Mouse (Mus musculus) intestine, embryonic 15.5 days (tissue): ENCODE measurements around the gene Rassf6. TPM values are rescaled to one million over a fixed set of nuclear protein-coding genes. Genes with fewer than 3 reads are reported as not detected.
A peak's percentile ranks its signal among the peaks of the same experiment; 100 is the strongest.

ENCODE experiments used
- ATAC-seq: fragments of 200-750 bp; cut with Nextera tagmentation; 2 replicates; pipeline ENCODE4 v1.8.0; 2017; ENCODE audit warnings: moderate TSS enrichment, moderate library complexity
- H3K27ac ChIP-seq: fragments of 300-500 bp; sonication (generic); 2 replicates; pipeline ENCODE4 v1.5.1; 2015; ENCODE audit warnings: mild to moderate bottlenecking, inconsistent platforms
- H3K27me3 ChIP-seq: fragments of 300-500 bp; sonication (generic); replicated peaks from 2 replicates; pipeline ENCODE4 v1.6.1; 2015; ENCODE audit warnings: inconsistent platforms
- H3K36me3 ChIP-seq: fragments of 300-500 bp; sonication (generic); 2 replicates; pipeline ENCODE4 v1.6.1; 2015; ENCODE audit warnings: inconsistent platforms
- H3K4me1 ChIP-seq: fragments of 300-500 bp; sonication (generic); replicated peaks from 2 replicates; pipeline ENCODE4 v1.6.1; 2015; ENCODE audit warnings: inconsistent platforms
- H3K4me2 ChIP-seq: fragments of 300-500 bp; sonication (generic); replicated peaks from 2 replicates; pipeline ENCODE4 v1.6.1; 2015; ENCODE audit warnings: mild to moderate bottlenecking, inconsistent platforms
- H3K4me3 ChIP-seq: fragments of 300-500 bp; sonication (generic); replicated peaks from 2 replicates; pipeline ENCODE4 v1.5.1; 2015; ENCODE audit warnings: inconsistent platforms
- H3K9ac ChIP-seq: fragments of 300-500 bp; sonication (generic); 2 replicates; pipeline ENCODE4 v1.6.1; 2015; ENCODE audit warnings: inconsistent platforms
- H3K9me3 ChIP-seq: fragments of 300-500 bp; sonication (generic); 2 replicates; pipeline ENCODE4 v1.6.1; 2016; ENCODE audit warnings: inconsistent platforms
- WGBS: fragments of 180-500 bp; shearing (Covaris S2); methylation state at CpG from one replicate; pipeline ENCODE4 v1.1.7; 2015; 5-methylcytosine and 5-hydroxymethylcytosine counted together
- polyA plus RNA-seq: library from polyadenylated mRNA; unstranded; fragments of >200 nt; fragmentation: Nextera tagmentation; extraction: Ambion mirVana; gene quantifications from 2 replicates; pipeline ENCODE4 v1.2.1, GENCODE M21; 2015

Gene Rassf6
- polyA plus RNA-seq, 1 experiment from 2014 or later, result 29.0 TPM

DNA sequence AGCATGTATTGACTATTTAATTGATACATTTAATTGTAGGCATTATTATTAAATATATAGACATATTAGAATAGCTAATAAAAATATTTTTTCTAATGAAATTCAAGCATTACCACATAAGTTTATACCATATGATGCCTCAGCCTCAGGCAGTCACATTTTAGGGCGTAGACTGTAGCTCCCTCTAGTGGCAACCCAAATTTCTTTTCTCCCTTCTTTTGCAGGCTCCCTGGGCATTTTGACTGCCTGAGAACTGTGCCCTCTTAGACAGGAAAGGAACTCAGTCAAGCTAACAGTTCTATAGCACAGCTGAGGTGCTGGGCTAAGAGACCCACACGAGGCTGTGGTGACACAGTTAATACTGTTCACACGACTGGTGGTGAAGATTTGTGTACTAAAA, 12.3 kb upstream of the Rassf6 start:
- H3K4me2 ChIP-seq, result no peak overlapping the region
- peak; percentile 42; the same call in 1 of the 2 replicates for ATAC-seq
- 6% methylated on average over 3 of the region's 3 CpGs for WGBS
- H3K27ac ChIP-seq, result no peak overlapping the region
- H3K4me3 ChIP-seq, result no peak overlapping the region
- no peaks in the 10 kb centered on the region for H3K36me3 ChIP-seq
- H3K4me1 ChIP-seq, result no peaks in the 10 kb centered on the region; the same call in 1 of the 2 replicates
- no peaks in the 10 kb centered on the region for H3K9me3 ChIP-seq
- H3K9ac ChIP-seq, result no peak overlapping the region
- no peaks in the 10 kb centered on the region for H3K27me3 ChIP-seq

DNA sequence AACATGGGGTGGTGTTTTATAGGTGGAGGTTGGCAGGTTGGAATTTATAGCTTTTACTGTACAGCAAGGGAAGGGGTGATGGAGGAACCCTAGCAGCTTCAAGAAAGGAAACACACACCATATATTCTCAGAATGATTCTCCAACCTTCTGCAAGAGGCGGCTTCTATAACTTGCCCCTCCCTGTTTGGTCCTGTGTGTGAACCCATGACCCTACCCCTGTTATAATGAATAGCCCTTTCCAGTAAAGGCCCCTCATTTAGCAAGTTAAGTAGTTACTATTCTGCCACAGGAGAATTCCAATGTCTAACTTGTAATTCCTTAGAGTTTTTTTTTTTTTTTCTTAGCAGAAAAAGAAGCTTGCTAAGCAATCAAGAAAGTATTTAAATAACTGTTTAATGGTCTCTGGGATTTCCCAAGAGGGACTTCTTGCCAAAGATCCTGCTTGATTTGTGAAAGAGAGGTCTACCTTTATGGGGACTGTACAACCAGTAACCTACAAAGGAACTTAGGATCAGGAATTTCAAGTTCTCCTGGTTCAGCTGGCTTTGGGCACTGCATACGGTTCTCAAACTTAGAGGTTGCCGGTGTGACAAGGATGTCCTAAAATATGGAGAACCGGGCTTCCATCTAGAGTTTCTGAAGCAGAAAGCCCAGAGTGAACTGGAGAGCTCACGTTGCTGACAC, 10.2 kb upstream of the Rassf6 start:
- Histone ChIP-seq H3K4me3 (no peak overlapping the region), H3K9me3 (no peaks in the 10 kb centered on the region), H3K27me3 (no peaks in the 10 kb centered on the region), H3K4me2 (no peak overlapping the region), H3K27ac (no peak overlapping the region), H3K36me3 (no peaks in the 10 kb centered on the region), H3K9ac (no peak overlapping the region), H3K4me1 (no peaks in the 10 kb centered on the region; the same call in 1 of the 2 replicates)
- no peak for ATAC-seq
- 67% methylated on average over 5 of the region's 5 CpGs for WGBS

GRCm38 (mm10) chr5:90647473-90647872, 7.0 kb upstream of the Rassf6 start:
- no peaks in the 10 kb centered on the region for H3K36me3 ChIP-seq
- no peak overlapping the region for H3K4me2 ChIP-seq
- H3K27me3 ChIP-seq, result no peaks in the 10 kb centered on the region
- no peak for ATAC-seq
- H3K27ac ChIP-seq, result no peak overlapping the region
- no peak overlapping the region for H3K4me3 ChIP-seq
- no peaks in the 10 kb centered on the region for H3K4me1 ChIP-seq
- H3K9ac ChIP-seq, result no peak overlapping the region
- 77% methylated on average over 5 of the region's 5 CpGs for WGBS
- no peaks in the 10 kb centered on the region for H3K9me3 ChIP-seq

- ATAC-seq, result no peak
- no peaks in the 10 kb centered on the region for H3K27me3 ChIP-seq
- no peak overlapping the region for H3K4me3 ChIP-seq
- no peaks in the 10 kb centered on the region for H3K4me1 ChIP-seq
- H3K27ac ChIP-seq, result no peak overlapping the region
- no peaks in the 10 kb centered on the region for H3K36me3 ChIP-seq
- no peaks in the 10 kb centered on the region for H3K9me3 ChIP-seq
- 79% methylated on average over 5 of the region's 5 CpGs for WGBS
- H3K9ac ChIP-seq, result no peak overlapping the region
- no peak overlapping the region for H3K4me2 ChIP-seq
Measured at GRCm38 (mm10) chr5:90646398-90646797, 5.9 kb upstream of the Rassf6 start.

DNA sequence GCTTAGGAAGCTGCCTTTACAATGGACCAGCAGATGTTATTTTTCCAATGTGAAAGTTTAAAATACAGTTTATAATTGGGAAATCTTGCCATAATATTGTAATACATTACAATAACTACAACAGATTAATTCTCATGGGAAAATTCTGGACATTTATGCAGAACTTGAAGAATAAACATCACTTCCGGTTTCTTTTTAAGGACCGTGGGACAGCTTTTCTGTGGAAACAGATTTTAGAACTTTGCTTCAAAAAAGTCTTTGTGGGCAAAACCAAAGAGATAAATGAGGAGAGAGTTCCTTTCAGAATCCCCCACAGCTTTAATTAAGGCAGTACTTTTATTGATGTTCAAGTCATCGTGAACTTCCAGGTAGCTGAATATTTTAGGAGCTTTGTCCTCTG, 5.1 kb upstream of the Rassf6 start:
- WGBS, result 51% methylated on average over 3 of the region's 3 CpGs
- Histone ChIP-seq H3K4me1 (0 out of 2 replicates have a peak, but pooled peaks cover under 1% of the 10 kb centered on the region), H3K4me3 (no peak overlapping the region), H3K9ac (no peak overlapping the region), H3K27me3 (no peaks in the 10 kb centered on the region), H3K36me3 (no peaks in the 10 kb centered on the region), H3K27ac (peak overlapping the region; percentile 29; the same call in 1 of the 2 replicates), H3K4me2 (no peak overlapping the region), H3K9me3 (no peaks in the 10 kb centered on the region)
- ATAC-seq, result no peak

- Histone ChIP-seq H3K27me3 (no peaks in the 10 kb centered on the region), H3K4me2 (peak overlapping the region; percentile 68), H3K27ac (peak overlapping the region; percentile 90), H3K36me3 (no peaks in the 10 kb centered on the region), H3K4me1 (0 out of 2 replicates have a peak, but pooled peaks cover 3% of the 10 kb centered on the region), H3K9ac (no peak overlapping the region), H3K9me3 (no peaks in the 10 kb centered on the region), H3K4me3 (peak overlapping the region; percentile 41)
- ATAC-seq, result peak; percentile 77
- 18% methylated on average over 10 of the region's 10 CpGs for WGBS
Measured at GRCm38 (mm10) chr5:90641218-90641610, 757 bp upstream of the Rassf6 start.

DNA sequence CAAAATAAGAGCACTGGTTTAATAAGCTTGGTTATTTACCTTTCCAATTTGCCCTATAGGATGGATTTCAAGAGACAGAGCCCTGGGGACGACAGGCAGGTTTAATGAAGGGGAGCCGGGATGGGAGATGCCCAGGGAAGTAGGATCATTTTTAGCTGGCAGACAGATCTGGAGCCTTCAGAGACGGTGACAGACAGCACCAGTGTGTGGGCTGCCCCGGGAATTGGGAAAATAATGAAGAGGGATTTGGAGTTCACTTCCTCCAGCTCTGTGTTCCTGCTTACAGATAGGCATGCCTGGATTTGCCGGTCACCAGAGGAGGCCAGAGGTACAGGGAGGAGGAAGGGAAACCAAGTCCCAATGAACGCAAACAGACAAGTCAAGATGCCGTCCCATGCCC, 5.6 kb downstream of the Rassf6 start:
- 88% methylated on average over 7 of the region's 7 CpGs for WGBS
- Histone ChIP-seq H3K36me3 (no peaks in the 10 kb centered on the region), H3K4me2 (no peak overlapping the region), H3K9ac (no peak overlapping the region), H3K4me1 (no peaks in the 10 kb centered on the region), H3K9me3 (no peaks in the 10 kb centered on the region), H3K27me3 (no peaks in the 10 kb centered on the region), H3K4me3 (no peak overlapping the region), H3K27ac (no peak overlapping the region)
- ATAC-seq, result no peak

DNA sequence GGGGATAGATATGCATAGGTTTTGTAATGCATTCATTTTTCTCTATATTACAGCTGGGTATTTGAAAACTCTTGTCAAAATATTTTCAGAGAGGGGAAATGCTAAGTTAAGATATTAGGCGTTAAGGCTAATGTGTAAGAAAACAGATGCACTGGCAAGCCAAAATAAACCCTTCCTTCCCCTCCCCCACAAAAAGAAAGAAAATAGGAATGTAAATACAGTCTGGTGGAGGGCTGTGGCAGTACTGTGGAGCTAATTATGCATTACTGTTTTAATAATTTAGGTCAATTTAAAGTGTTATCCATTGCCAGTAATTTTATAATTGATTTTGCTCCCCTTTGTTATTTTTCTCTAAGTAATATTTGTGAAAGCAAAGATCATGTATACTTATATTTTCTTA, 11.9 kb downstream of the Rassf6 start:
- ATAC-seq, result no peak
- no peaks in the 10 kb centered on the region for H3K36me3 ChIP-seq
- no peak overlapping the region for H3K4me3 ChIP-seq
- H3K27me3 ChIP-seq, result no peaks in the 10 kb centered on the region
- no peak overlapping the region for H3K4me2 ChIP-seq
- no peaks in the 10 kb centered on the region for H3K9me3 ChIP-seq
- no peak overlapping the region for H3K9ac ChIP-seq
- WGBS, result 49% methylated on average over 1 of the region's 1 CpGs
- no peak overlapping the region for H3K27ac ChIP-seq
- no peaks in the 10 kb centered on the region for H3K4me1 ChIP-seq

GRCm38 (mm10) chr5:90628011-90628410, 12.4 kb downstream of the Rassf6 start:
- no peak for ATAC-seq
- no peak overlapping the region for H3K27ac ChIP-seq
- no peaks in the 10 kb centered on the region for H3K9me3 ChIP-seq
- no peak overlapping the region for H3K9ac ChIP-seq
- H3K36me3 ChIP-seq, result no peaks in the 10 kb centered on the region
- no peak overlapping the region for H3K4me2 ChIP-seq
- WGBS, result 74% methylated on average over 3 of the region's 3 CpGs
- no peaks in the 10 kb centered on the region for H3K27me3 ChIP-seq
- H3K4me3 ChIP-seq, result no peak overlapping the region
- no peaks in the 10 kb centered on the region for H3K4me1 ChIP-seq

DNA sequence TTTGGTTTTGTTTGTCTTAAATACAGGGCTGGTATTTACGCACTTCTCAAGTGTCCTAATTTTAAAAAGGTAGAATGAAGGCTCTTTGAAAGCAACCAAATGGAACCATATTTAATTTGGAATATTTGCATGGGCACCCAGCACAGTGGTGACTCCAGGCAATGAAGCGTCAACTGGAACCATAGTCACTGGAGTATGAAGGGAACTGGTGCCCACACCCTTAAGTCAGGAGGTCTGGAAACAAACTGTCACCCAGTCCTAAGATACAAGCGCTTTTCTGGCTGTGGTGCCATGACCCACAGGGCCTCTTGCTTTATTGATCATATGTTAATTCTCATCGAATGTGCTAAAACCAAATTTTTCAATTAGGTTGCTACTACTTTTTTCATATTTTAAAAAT, 13.0 kb downstream of the Rassf6 start:
- no peaks in the 10 kb centered on the region for H3K36me3 ChIP-seq
- ATAC-seq, result no peak
- no peak overlapping the region for H3K27ac ChIP-seq
- no peaks in the 10 kb centered on the region for H3K9me3 ChIP-seq
- H3K4me2 ChIP-seq, result no peak overlapping the region
- no peaks in the 10 kb centered on the region for H3K27me3 ChIP-seq
- H3K4me1 ChIP-seq, result no peaks in the 10 kb centered on the region
- 93% methylated on average over 4 of the region's 4 CpGs for WGBS
- H3K9ac ChIP-seq, result no peak overlapping the region
- H3K4me3 ChIP-seq, result no peak overlapping the region

DNA sequence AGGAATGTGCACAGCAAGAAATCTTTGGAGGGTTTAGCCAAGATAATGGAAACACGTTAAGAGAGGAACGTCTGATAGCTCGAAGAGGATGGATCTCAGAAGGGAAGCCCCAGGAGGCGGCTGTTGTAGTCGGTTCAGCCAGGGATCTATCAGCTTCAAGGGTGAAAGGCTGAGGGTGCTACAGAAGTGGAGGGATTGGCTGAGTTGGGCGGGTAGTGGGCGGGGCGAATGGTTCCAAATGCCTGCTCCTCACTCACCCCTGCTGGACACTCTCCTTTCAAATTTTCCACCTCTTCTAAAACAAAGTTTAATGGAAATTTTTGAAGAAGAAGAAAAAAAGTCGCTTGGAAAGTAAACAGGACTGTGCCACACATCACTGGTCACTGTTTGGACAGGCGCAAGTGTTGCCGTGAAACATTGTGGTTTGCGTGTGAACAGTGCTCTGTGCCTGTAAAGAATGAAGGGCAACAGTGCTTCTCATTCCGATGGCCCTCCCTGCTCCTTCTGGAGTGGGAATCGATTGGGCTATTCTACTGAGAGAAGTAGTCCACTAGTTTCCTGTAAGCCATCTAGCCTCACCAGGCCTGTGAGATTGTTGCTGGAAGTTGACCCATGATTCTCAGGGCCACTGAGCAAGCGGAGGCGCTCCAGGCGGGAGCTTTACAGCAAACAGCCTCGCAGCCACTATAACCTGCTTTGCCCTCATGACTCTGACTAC, 15.6 kb downstream of the Rassf6 start:
- ATAC-seq, result no peak
- Histone ChIP-seq H3K4me3 (no peak overlapping the region), H3K27me3 (no peaks in the 10 kb centered on the region), H3K9ac (no peak overlapping the region), H3K4me1 (no peaks in the 10 kb centered on the region), H3K27ac (no peak overlapping the region), H3K36me3 (no peaks in the 10 kb centered on the region), H3K4me2 (no peak overlapping the region), H3K9me3 (no peaks in the 10 kb centered on the region)
- WGBS, result 77% methylated on average over 18 of the region's 18 CpGs

DNA sequence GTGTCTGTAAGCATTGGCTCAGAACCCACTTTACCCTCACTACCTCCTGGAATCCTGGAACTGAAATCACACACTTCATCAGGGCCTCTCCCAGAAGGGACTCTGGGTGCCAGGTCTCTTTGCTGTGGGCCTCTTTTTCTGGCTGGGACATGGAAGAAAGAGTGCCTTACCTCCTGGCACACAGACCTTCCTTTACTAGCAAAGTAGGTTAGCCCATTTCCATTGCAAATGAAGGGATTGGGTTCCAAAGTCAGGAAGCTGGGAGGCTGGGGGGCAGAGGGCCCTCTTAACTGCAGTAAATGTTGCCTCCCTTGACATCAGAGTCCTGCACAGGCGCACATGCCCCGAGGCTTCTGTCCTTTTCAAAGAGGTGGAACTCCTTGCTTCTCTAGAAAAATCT, 17.2 kb downstream of the Rassf6 start:
- H3K4me3 ChIP-seq, result no peak overlapping the region
- H3K27me3 ChIP-seq, result no peaks in the 10 kb centered on the region
- no peaks in the 10 kb centered on the region for H3K4me1 ChIP-seq
- no peak overlapping the region for H3K27ac ChIP-seq
- 91% methylated on average over 2 of the region's 2 CpGs for WGBS
- no peak overlapping the region for H3K4me2 ChIP-seq
- no peak for ATAC-seq
- no peak overlapping the region for H3K9ac ChIP-seq
- no peaks in the 10 kb centered on the region for H3K36me3 ChIP-seq
- no peaks in the 10 kb centered on the region for H3K9me3 ChIP-seq

- H3K9ac ChIP-seq, result no peak overlapping the region
- H3K4me1 ChIP-seq, result no peaks in the 10 kb centered on the region
- no peaks in the 10 kb centered on the region for H3K27me3 ChIP-seq
- 85% methylated on average over 6 of the region's 6 CpGs for WGBS
- H3K9me3 ChIP-seq, result no peaks in the 10 kb centered on the region
- H3K36me3 ChIP-seq, result no peaks in the 10 kb centered on the region
- no peak overlapping the region for H3K27ac ChIP-seq
- no peak overlapping the region for H3K4me2 ChIP-seq
- no peak overlapping the region for H3K4me3 ChIP-seq
- peak; percentile 96 for ATAC-seq
Measured at GRCm38 (mm10) chr5:90621726-90622125, 18.7 kb downstream of the Rassf6 start.
